Mouse (Mus musculus) thymus, postnatal 4 days (tissue): ENCODE data around the gene Mecom.

Experiments used
- DNase-seq: peaks from one replicate; pipeline ENCODE4 v3.0.0; 2021

Gene Mecom

DNA sequence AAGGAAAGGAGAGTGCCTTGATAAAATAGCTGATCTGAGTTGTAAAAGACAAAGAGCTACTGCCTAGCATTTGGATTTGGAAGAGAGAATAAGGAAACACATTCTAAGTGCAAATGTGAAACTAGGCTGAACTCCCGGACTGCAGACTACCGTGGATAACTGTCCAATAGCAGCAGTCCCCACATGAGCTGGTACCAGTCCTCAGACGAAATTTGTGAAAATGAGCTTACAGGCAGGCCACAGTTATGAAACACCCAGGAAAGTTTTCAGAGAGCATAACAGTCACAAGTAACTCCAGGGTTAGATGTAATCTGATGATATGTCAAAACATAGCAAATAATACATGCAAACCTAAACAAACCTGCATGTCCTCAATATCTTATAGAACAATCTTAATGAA lies 217.8 kb downstream of the Mecom start:
- DNase-seq, result no peak

DNA sequence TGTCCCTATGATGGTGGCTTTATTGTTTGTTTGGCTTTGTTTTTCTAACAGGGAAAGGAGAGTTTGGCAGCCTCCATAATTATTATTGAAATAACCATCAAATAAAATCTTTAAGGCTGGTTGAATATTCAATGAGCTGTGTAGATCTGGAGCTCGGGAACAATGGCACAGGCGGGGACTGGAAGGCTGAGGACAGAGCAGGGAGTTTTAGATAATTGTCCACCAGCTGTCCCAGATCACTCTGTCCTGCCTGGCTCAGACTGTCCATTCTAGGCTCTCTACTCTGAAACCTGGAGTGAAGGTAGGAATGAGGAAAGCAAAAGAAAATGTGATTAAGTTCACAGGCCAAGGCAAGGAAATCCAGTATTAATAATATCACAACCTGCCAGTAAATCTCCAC lies 232.9 kb downstream of the Mecom start:
- no peak for DNase-seq

DNA sequence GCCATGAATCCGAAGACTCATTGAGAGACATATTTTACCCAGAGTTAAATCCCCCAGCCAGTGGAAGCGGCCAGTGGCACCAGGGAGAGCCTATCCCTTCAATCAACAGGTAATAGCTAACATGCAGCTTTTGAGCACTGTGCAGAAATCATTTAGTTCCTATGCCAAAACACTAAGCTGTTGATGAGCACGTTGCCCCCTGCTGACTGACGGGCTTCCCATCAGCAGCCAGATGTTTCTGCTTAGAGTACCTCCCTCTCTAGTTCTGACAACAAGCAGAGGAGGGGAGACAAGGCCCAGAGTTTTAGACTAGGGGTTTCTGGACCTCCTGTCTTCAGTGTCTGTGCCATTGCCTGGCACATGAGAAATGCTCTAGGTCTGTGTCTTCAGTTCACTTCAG lies 239.7 kb downstream of the Mecom start:
- DNase-seq, result no peak

DNA sequence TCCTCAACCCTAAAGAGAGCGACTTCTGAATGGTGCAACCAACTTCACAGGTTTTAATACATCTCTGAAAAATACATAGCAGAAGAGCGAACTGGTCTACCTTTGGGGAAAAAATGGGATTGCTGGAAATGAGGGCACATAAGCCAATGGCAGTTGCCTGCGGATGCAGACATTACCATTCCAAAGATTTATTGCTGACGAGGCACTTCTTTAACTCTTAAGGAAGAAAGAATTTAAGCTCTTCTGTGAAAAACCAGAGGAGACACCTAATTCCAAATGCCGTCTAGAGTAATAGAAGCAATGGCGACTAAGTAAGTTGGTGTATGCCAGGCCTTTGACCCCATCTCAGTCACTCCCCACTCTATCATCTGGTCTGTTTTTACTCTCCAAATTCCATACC lies 240.2 kb downstream of the Mecom start:
- DNase-seq, result no peak

DNA sequence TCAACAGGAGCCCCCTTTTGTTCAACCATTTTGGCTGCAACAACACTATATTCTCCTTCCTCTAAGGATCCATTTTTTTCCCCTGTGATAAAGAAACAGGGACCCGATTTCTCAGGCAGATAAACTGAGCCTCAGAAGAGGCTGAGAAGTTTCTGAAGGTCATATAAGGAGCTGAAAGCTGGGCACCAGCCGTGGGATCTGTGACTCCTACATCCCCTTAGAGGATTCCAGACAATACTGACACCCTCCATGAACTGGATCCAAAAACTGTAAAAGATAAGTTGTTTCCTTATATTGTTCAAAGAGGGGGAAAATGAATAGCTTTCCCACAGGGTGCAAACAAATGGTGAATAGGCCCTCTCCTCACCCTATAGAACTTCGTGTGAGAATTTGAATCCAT lies 241.7 kb downstream of the Mecom start:
- no peak for DNase-seq

DNA sequence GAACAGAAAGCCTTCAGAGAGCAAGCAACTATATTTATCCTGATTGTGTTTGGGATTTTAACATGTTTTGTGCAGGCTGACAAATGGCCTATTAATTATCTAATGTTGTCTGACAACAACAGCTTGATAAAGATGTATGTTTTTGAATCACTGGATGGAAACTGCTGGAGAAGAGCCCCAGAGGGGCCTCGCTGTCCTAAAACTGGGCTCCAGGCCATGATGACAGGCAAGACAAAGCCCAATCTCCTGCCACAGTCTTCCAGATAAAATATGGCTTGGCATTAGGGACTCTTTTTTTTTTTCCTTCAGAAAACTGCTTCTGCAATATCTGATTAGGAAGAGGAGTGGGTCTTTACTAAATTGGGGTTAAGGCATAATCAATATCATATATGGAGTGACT lies 248.3 kb downstream of the Mecom start:
- no peak for DNase-seq

DNA sequence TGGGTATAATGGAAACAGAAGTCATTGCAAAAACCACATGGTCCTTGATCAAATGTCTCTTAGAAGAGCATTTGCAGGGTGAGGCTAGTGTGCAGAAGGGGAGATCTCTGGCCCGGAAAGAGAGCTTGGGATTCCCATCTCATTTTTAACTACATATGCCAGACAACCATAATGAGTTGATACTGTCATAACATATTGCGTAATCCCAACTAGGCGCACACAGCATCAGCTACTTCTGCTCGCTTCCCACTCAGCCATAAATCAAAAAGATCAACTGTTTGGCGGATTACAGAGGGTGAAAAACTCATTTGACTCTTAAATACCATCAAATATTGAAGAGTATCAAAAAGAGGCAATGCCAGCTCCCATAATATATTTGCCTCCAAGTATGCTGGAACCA lies 253.4 kb downstream of the Mecom start:
- no peak for DNase-seq

DNA sequence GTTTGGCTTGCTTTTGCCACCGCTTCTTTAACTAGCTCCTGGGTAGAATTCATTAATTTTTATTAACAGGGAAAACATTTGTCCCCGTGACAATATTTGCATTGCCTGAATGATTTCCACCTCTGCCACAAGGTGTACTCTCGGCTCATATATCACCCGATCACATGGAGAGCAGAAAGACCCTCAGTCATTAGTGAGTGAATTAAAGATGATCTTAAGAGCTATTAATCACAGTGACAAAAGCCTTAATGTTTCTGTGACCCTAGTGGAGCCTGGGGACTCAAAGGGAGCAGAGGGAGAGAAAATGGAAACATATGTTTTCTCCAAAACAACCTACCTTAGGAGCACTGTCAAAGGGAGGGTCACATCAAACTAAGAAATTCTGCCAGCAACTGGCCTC lies 261.3 kb downstream of the Mecom start:
- DNase-seq, result no peak

DNA sequence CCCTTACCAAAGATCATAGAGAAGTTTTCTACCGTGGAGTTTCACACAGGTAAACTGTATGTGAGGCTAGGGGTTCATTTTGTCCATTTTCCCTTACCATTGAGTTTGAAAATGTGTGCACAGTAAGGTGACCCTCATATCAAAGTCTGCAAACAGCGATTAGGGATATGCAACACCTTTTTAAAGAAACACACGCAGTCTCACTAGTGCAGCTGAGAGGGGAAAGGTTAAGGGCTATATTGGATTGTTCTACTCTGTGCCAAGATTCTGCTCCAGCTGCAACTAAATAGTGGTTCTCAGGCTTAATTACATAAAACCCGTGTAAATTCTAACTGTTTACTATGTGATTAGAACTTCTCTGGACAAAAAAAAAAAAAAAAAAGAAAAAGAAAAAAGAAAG lies 263.7 kb downstream of the Mecom start:
- no peak for DNase-seq

DNA sequence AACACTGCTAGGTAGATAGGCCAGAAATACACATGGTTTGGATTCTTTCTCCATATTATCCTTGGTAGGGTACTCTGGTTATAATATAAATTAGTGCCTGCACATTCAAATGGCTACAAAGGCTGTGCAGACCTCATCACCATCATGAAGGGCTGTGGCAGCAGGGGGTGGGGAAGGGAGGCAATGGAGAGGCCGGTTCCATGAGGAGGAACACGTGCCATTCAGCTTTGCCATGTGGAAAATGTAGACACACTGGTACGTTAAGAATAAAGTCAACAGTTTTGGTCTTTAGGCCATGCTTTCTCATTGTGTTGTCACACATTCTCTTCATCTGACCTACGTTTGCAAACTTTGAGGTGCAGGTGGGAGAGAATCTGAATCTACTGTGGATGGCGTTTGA lies 264.2 kb downstream of the Mecom start:
- no peak for DNase-seq

DNA sequence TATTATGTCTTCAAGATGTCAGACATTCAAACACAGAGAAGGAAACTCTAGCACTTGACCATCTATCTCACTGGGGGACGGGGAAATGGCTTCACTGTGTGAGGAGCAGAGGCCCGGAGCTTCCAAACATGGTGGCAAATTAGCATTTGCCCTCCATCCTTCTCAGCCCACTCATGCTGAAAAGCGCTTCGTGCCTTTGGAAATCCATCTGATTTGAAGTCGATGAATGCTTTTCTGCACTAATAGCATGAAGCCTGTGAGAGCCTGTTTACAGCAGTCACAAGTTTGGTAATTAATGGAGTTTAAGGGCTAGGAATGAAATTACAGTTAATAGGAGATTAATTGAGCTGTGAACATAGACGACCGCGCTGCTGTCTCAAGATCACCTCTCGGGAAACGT lies 270.2 kb downstream of the Mecom start:
- DNase-seq, result no peak

DNA sequence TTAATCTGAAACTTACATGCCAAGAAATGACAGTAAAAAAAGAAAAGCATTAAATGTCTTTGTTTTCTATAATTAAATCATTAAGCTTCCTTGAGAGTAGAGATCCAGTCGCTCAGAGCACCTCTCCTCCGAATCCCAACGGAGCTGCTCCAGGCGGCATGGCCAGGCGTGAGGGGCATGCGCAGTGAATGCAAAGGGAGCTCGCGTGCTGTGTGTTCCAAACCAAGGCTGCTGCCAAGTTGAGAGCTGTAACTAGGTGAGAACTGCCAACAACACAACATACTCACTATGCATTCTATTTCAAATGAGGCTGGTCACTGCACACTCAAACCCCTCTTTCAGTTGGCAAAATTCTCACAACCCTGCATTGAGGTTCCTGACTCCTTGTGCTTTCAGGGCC lies 271.7 kb downstream of the Mecom start:
- no peak for DNase-seq

DNA sequence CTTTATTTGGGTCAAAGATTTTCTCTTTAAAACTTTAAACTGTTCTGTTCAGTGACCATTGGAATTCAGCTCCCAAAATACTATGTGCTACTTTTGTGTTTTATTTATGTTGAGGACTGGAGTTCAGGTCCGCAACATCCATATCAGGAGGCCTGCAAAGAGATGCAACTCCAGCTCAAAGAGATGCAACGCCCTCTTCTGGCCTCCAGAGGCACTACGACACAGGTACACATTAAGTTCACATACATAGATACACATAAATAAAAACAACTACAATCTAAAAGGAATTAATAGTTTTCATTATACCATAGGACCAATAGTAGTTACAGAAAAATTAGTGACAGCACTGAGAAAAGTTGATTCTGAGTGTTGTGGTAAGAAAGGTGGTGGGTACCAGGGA lies 278.6 kb downstream of the Mecom start:
- no peak for DNase-seq

DNA sequence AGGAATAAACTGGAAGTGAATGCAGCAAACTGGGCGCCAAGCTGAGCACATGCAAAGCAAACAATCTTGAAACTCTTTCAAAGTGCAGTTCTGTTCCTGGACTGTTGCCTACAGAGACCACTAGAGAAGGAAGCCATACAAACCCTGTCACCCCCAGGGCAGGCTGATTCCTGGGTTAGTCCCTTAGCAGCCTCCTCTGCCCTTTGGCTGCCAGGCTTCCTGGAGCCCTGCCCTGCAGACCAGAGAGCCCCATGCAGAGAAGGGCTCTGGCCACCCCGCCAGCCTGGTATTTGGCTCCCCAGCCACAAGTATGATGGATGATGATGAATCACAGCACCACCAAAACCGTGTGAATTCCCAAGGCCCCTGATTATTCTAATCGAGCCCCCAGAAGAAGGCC lies 286.9 kb downstream of the Mecom start:
- DNase-seq, result no peak

DNA sequence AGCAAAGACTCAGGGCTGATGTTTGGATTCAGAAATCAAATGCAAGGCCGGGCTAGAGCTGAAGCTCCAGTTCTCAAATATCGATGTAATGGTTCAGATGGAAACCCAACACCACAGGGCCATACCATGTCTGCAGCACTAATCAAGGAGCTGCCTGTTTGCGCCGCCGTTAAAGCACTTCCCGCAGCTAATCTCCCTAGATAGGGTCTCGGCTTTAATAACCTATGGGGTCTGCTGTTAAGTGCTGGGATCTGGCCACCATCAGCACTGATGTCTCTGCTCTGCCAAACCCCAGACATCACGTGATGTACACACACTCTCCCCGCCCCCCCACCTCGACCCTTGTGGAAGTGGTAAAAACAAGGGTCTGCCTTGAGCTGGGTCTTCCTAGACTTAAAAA lies 289.4 kb downstream of the Mecom start:
- no peak for DNase-seq

DNA sequence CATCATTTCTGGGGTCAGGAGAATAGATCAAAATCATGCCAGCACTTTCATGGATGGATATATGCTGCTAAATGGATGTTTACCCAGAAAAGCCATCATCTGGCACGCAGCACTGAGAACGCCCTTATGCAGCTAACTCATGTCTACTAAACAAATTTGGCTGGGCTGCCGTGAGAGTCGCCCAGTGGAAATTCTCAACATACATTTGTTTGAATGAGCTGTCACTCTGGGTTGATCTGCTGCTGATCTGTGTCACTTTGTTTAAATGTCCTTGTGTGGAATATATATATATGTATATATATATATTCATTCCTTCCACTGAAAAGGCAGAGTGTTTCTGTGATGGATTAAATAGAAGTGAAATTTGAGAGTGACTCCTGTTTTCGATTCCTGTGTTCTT lies 290.0 kb downstream of the Mecom start:
- no peak for DNase-seq

DNA sequence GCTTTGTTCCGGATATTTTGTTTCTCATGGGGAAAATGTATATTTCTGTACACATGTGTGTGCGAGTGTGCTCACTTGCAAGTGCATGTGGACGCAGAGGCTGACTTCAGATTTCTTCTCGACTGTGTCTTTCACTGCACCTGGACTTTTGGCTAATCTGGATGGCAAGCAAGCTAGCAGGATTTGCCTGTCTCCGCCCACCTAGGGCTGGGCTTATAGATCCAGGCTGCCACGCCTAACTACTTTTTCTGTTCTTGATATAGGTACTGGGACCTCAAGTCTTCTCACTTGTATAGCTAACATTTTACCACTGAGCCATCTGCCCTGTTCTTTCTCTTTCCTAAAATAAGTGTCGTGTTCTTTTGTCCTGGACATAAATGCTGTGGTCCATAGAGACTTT lies 290.9 kb downstream of the Mecom start:
- no peak for DNase-seq

DNA sequence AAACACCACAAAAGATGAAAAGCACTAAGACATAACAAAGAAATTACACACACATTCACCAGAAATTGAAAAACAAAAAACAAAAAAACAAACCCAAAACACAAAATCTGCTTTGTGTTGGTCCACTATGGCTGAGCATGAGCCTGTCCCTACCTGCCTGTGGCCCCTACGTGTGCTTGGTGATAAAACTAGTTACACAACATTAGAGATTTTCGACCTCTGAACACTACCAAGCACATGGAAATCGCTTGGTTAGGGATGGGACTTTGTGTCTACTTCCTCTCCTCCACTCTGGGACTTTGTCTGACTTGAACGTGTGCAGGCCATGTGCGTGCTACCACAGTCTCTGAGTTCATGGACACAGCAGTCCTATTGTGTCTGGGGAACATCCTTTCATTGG lies 292.0 kb downstream of the Mecom start:
- no peak for DNase-seq

DNA sequence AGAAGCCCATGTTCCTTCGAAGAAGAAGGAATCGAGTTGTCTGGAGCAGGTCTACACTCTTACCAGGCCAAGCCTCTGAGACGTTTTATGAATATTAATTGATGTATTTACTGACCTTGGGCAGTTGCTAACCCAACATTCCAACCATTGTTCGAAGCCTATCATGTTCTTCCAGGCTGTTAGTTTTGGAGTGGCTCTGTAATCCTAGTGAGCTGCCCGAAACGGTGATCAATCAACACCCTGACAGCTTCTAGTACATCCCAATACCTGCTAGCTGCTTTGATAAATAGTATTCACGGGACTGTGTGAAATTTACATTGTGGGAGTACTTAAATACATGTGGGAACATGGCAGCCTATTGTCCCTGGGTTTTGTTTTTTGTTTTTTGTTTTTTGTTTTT lies 293.4 kb downstream of the Mecom start:
- DNase-seq, result no peak

DNA sequence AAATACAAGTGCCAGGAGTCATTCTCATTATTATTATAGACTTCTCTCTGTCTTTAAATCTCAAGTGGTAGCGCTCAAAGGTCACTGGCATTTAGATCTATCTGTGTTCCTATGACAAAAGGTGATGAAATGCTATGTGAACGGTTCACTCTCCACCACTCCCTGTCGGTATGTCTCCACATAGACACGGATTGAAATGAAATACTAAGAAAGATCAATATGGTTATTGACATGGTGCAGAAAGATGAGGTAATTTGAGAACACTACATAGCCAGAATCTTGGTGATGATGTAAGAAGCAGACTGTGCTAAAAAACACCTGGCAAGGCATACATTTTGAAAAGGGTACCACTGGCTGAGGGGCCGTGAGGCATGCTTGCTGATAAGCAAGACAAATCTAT lies 294.1 kb downstream of the Mecom start:
- DNase-seq, result no peak

DNA sequence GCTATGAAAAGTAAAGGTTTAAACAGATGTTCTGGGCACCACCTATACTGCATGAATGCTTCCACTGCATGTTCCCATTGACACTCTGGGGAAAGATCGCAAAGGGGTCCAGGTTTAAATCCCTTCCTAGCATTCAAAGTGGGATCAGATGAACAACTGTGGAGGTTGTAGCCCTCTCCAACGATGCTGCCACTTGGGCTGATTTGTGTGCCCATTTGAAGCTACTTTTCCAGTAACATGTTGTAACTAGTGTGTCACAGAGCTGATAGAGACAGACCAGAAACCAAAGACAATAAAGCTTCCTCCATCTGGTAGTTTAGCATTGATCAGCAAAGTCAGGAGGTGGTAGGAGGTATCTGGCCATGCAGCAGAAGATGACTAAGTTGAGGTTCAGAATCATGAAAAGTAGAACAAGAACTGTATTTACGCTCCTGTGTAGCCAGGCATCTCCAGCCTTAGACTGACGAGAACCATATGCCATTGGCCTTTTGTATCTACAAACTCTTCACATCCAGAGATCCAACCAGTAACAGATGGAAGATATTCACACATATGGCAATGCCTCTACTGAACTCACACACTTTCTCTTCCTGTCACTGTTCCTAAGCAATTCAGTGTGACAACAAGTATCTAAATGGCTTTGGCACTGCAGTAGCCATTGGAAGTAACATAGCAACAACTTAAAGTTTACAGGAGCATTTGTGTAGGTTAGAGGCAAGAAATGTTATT lies 299.0 kb downstream of the Mecom start:
- no peak for DNase-seq

DNA sequence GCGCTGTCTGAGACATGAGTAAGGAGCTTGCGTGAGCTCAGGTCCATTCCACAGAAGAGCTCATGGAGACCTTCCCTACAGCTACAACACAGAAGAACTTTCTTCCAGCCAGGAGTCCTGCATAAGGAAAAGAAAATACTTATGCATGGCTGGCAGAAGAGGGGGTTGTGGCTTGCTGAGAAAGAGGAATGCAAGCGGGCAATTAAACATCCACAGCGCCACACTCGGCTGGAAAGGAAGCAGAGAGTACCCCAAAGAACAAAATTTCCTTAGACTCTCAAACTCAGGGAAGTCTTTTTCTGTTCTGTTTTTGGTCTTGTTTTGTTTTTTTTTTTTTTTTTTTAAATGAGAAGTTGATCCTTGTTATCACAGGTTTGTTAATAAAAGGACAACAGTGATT lies 300.6 kb downstream of the Mecom start:
- no peak for DNase-seq

DNA sequence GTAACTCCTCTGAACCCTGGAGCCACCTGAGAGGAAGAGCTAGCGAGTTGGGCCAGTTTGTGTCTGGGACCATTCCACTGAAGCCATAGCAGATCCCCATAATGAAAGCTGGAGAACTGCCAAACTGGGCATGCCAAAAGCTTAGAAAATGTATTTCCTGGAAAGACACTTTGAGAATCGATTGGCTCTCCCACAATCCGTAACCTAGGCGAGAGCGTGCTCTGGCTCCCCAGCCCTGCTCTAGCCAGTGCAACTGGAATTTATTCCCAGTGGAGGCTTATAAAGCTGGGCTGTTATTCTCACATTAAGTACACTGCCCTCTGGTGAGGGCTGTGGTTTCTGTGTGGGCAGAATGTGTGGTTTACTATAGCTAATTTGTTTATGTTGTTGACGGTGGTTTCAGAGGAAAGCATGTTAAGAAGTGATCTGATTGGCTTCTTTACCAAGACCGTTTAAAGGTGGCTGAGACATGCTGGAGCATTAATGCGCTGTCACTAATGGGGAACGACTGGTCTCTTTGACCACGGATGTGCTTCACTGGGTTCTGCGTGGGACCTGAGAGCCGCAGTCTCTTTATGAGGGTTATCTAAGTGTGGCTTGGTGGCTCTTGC lies 301.3 kb downstream of the Mecom start:
- DNase-seq, result no peak

DNA sequence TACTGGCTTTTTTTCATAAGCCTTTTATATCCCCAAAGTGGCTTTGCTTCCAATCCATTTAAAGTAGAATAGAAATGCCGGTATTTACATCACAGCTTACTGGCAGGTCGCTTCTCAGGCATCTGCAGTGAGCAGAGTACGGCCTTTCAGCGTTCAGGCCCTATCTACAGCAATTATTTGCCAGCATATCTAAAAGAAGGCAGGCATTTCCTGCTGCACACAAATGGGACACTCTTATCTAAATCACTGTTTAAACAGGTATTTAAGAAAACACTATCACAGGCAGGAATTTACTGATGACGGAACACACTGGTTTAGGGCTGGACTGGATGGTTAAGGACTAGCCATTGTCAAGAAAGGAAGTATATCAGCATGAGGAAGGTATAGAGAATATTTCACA lies 301.9 kb downstream of the Mecom start:
- DNase-seq, result no peak

DNA sequence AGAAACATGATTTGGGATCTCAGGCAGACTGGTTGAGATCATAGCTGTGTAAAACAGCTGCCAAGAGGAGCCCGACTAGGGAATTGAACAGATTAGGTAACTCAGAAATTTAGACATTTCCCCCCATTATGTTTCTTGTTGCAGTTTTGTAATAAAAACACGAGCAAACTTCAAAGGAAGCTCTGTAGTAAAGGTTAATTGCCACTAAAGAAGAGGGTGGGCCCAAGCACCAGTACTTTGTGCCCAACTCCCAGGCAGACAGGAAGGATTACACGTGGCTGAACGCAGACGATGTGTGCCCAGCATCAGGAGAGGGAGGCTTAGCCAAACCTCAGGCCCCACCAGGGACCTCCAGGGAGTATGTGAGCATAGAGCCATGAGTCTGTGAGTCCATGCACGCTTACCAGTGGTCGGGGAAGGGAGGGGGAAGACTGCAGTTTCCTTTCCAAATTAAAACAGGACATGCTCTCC lies 303.4 kb downstream of the Mecom start:
- DNase-seq, result no peak
